Mouse (Mus musculus) embryonic facial prominence, embryonic 11.5 days (tissue): ENCODE data around the gene Dapp1. TPM values are rescaled to one million over a fixed set of nuclear protein-coding genes. Genes with fewer than 3 reads are reported as not detected.
A peak's percentile ranks its signal among the peaks of the same experiment; 100 is the strongest.
"Not testable (repeated sequence)": the region's sequence is repeated elsewhere in the genome, so short reads cannot be mapped to it uniquely, and the experiment has no call there.

Source experiments
- ATAC-seq: fragments of 200-750 bp; cut with Nextera tagmentation; replicated peaks from 2 replicates; pipeline ENCODE4 v1.8.0; 2017; ENCODE audit warnings: low read depth; ENCODE audit not compliant: insufficient number of reproducible peaks, low FRiP score, low TSS enrichment
- DNase-seq: peaks from one replicate; pipeline ENCODE4 v3.0.0-alpha.2; 2015; ENCODE audit warnings: low spot score
- H3K27ac ChIP-seq: fragments of 300-500 bp; sonication (generic); replicated peaks from 2 replicates; pipeline ENCODE4 v1.5.1; 2014; ENCODE audit warnings: mild to moderate bottlenecking, low read depth, low read length, control low read depth
- H3K27me3 ChIP-seq: fragments of 300-500 bp; sonication (generic); 2 replicates; pipeline ENCODE4 v1.6.1; 2014; ENCODE audit warnings: mild to moderate bottlenecking, low read length, moderate library complexity, mixed read lengths; ENCODE audit not compliant: control insufficient read depth, insufficient read depth
- H3K36me3 ChIP-seq: fragments of 300-500 bp; sonication (generic); replicated peaks from 2 replicates; pipeline ENCODE4 v1.6.1; 2014; ENCODE audit warnings: low read depth, mild to moderate bottlenecking, low read length, moderate library complexity, mixed read lengths; ENCODE audit not compliant: control insufficient read depth, insufficient read depth
- H3K4me1 ChIP-seq: fragments of 300-500 bp; sonication (generic); 2 replicates; pipeline ENCODE4 v1.6.1; 2014; ENCODE audit warnings: low read length, mixed read lengths; ENCODE audit not compliant: control insufficient read depth, insufficient read depth
- H3K4me2 ChIP-seq: fragments of 300-500 bp; sonication (generic); 2 replicates; pipeline ENCODE4 v1.6.1; 2014; ENCODE audit warnings: low read depth, mild to moderate bottlenecking, control low read depth, low read length, moderate library complexity
- H3K4me3 ChIP-seq: fragments of 300-500 bp; sonication (generic); 2 replicates; pipeline ENCODE4 v1.5.1; 2014; ENCODE audit warnings: low read depth, low read length, control low read depth
- H3K9ac ChIP-seq: fragments of 300-500 bp; sonication (generic); replicated peaks from 2 replicates; pipeline ENCODE4 v1.6.1; 2014; ENCODE audit warnings: mild to moderate bottlenecking, control low read depth, low read length
- H3K9me3 ChIP-seq: fragments of 300-500 bp; sonication (generic); replicated peaks from 2 replicates; pipeline ENCODE4 v1.6.1; 2016; ENCODE audit warnings: mild to moderate bottlenecking, low read length, inconsistent platforms, mixed read lengths; ENCODE audit not compliant: control insufficient read depth
- WGBS: fragments of 180-500 bp; shearing (Covaris S2); extraction: QIAGEN DNeasy Blood & Tissue Kit; methylation state at CpG from one replicate; pipeline ENCODE4 v1.1.7; 2014; 5-methylcytosine and 5-hydroxymethylcytosine counted together
- polyA plus RNA-seq: library from polyadenylated mRNA; unstranded; fragments of >200 nt; fragmentation: Nextera tagmentation; extraction: Ambion mirVana; gene quantifications from 2 replicates; pipeline ENCODE4 v1.2.1, GENCODE M21; 2014

Gene Dapp1
- polyA plus RNA-seq, 1 experiment from 2014 or later, result 4.6 TPM

DNA sequence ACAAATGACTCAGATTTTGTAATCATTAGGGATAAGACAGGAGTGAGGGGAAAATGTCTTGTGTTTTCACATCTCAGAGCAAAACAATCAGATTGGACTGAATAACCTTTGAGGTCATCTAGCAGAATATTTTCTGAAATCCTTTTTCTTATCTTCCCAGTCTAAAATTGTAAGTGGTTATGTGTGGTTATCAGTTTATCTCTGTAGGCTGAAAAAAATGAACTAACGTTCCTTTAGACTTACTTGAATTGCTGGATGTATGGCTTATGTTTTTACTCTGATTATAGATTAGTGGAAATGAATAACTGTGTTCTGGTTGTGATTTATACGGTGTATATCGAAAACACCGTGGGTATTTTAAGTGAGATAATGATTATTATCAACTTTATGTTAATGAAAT lies 60.8 kb downstream of the Dapp1 start:
- H3K4me2 ChIP-seq, result no peak overlapping the region
- WGBS, result 92% methylated on average over 4 of the region's 4 CpGs
- H3K9ac ChIP-seq, result no peak overlapping the region
- no peaks in the 10 kb centered on the region for H3K36me3 ChIP-seq
- no peak overlapping the region for H3K4me3 ChIP-seq
- no peaks in the 10 kb centered on the region for H3K27me3 ChIP-seq
- H3K9me3 ChIP-seq, result no peaks in the 10 kb centered on the region
- DNase-seq (no peak), ATAC-seq (no peak)
- no peaks in the 10 kb centered on the region for H3K4me1 ChIP-seq
- H3K27ac ChIP-seq, result no peak overlapping the region

DNA sequence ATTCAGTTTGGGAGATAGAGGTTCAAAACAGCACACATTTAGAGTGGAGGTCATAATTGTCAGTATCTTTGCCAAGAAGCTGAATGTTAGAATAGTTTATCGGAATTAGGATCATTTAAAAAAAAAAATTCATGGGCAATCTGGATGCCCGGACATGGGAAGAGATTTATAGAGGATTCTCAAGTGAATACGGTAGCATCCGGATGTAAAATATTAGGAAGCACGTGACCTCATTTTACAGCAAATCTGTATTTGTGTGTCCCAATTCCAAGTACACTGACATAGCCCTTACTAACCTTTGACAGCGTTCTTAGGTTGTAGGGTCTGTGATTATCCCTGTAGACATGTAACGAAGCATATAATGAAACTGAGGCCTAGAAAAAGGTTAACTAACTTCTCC lies 61.9 kb downstream of the Dapp1 start:
- H3K36me3 ChIP-seq, result no peaks in the 10 kb centered on the region
- H3K9ac ChIP-seq, result no peak overlapping the region; the same call in 1 of the 2 replicates
- no peaks in the 10 kb centered on the region for H3K27me3 ChIP-seq
- H3K27ac ChIP-seq, result no peak overlapping the region
- WGBS, result 89% methylated on average over 7 of the region's 7 CpGs
- DNase-seq, result no peak
- no peaks in the 10 kb centered on the region for H3K9me3 ChIP-seq
- peak overlapping the region; percentile 84 for H3K4me3 ChIP-seq
- H3K4me1 ChIP-seq, result no peaks in the 10 kb centered on the region
- no peak for ATAC-seq
- peak overlapping the region; percentile 57 for H3K4me2 ChIP-seq

DNA sequence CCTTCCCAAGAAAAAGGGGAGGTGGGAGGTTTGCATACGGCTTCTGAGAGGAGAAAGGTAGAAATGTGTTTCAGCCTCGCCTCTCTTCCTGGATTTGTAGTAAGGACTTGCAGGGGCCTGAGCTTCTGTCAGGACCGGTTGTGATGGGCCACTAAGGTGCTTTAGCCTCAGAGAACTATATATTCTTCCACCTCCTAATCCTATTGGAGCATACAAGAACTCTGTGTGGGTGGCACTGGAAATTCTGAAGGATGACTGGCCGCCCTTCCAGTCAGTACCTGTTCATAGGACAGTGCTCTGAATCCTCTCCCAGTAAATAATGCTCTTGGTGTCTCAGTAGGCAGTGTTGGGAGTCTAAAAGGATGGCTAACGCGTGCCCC lies 62.4 kb downstream of the Dapp1 start:
- Histone ChIP-seq H3K4me1 (no peaks in the 10 kb centered on the region), H3K27ac (peak overlapping the region; percentile 38; the same call in 1 of the 2 replicates), H3K27me3 (no peaks in the 10 kb centered on the region), H3K9me3 (no peaks in the 10 kb centered on the region), H3K4me2 (peak overlapping the region; percentile 57), H3K9ac (peak overlapping the region; percentile 73), H3K4me3 (peak overlapping the region; percentile 84), H3K36me3 (no peaks in the 10 kb centered on the region)
- peak; percentile 40 for DNase-seq
- peak; percentile 42; the same call in 1 of the 2 replicates for ATAC-seq
- WGBS, result 11% methylated on average over 6 of the region's 6 CpGs

DNA sequence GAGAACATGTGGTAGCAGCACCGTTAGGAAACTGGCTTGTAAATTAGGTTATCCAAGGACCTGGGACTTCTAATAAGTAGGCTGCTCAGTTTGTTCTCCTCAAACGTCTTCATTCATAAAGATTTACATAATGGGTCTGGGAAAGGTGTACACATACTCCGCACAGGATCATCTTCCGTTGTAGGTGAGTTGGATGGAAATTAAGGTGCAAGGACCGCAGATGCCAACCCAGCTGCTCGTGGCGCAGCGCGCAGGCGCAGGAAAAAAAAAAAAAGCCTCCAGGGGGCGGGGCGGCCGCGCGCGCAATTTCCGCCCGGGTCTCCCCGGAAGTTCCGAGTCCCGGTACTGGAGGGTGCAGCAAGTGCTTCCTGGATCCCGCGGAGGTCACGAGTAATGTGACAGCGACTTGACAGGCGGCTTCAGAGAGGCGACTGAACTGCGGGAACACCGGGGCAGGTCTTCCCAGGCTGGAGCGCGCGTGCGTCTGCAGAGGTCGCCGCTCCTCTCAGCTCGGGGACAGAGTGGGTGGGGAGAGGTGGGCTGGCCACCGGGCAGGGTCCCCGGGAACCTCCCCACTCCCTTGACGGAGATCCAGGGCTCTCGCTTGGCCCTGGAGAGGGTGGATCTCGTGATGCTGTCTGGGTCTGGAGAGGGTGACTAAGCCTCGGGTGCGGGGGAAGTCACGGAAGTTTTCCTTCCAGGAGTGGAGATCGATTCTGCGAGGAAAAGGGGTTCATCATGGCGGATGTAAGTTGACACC lies 63.0 kb downstream of the Dapp1 start, which contains the start of gene Lamtor3:
Lamtor3 (plus strand) TSS at position 335 of the 760 bp plus-strand sequence.
- under 1% methylated on average over 47 of the region's 47 CpGs for WGBS
- no peaks in the 10 kb centered on the region for H3K4me1 ChIP-seq
- H3K27ac ChIP-seq, result peak within 1 kb of the TSS; percentile 60
- ATAC-seq, result peak; percentile 88
- H3K36me3 ChIP-seq, result no peaks in the 10 kb centered on the region
- no peaks in the 10 kb centered on the region for H3K9me3 ChIP-seq
- peak; percentile 81 for DNase-seq
- H3K9ac ChIP-seq, result peak within 1 kb of the TSS; percentile 73
- H3K27me3 ChIP-seq, result no peaks in the 10 kb centered on the region
- H3K4me3 ChIP-seq, result peak within 1 kb of the TSS; percentile 84
- H3K4me2 ChIP-seq, result peak within 1 kb of the TSS; percentile 57

DNA sequence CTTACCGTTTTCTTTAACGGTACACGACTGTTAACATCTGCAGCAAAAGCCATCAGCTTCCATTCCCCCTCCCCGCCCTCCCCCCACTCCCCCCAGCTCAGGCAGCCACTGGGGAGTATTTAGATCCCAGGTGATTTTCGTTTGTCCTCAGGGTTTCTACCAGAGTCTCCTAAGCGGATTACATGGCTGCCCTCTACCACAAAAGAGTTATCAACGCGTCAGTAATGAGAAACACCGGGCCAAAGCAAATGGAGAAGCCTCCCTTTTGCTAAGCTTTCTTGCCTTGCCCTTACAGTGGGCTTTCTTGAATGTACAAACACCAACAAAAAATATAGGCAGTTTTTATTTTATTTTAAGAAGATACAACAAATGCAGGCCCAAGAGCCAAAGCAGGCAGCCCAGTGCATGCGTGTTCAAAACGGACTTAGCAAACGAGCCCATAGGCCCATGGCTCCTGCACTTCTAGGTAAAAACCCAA lies 63.6 kb downstream of the Dapp1 start:
- H3K36me3 ChIP-seq, result no peaks in the 10 kb centered on the region
- peak overlapping the region; percentile 73 for H3K9ac ChIP-seq
- DNase-seq, result peak; percentile 53
- H3K9me3 ChIP-seq, result no peaks in the 10 kb centered on the region
- peak overlapping the region; percentile 84 for H3K4me3 ChIP-seq
- 10% methylated on average over 12 of the region's 12 CpGs for WGBS
- H3K27me3 ChIP-seq, result no peaks in the 10 kb centered on the region
- H3K27ac ChIP-seq, result peak overlapping the region; percentile 60; the same call in 1 of the 2 replicates
- H3K4me1 ChIP-seq, result no peaks in the 10 kb centered on the region
- H3K4me2 ChIP-seq, result peak overlapping the region; percentile 52
- peak; percentile 64 for ATAC-seq

DNA sequence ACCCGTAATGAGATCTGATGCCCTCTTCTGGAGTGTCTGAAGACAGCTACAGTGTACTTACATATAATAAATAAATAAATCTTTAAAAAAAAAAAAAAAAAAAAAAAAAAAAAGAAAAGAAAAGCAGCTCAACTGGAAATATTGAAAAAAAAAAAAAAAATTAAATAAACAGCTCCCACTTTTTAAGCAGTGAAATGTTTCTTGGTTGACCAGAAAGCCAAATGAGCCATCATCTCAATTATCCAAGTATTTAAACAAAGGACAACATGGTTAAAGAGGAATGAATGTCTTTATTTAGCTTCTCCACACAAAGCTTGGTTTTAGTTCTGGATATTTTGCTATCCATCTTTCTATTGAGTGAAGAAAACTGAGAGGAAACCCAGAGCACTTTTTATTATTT lies 66.8 kb downstream of the Dapp1 start:
- H3K36me3 ChIP-seq, H3K4me2 ChIP-seq, ATAC-seq, H3K27ac ChIP-seq, H3K4me3 ChIP-seq, H3K4me1 ChIP-seq, H3K9me3 ChIP-seq, DNase-seq, H3K9ac ChIP-seq, H3K27me3 ChIP-seq: not testable (repeated sequence)
- no CpG with 5 or more reads among the region's 1 CpGs for WGBS

DNA sequence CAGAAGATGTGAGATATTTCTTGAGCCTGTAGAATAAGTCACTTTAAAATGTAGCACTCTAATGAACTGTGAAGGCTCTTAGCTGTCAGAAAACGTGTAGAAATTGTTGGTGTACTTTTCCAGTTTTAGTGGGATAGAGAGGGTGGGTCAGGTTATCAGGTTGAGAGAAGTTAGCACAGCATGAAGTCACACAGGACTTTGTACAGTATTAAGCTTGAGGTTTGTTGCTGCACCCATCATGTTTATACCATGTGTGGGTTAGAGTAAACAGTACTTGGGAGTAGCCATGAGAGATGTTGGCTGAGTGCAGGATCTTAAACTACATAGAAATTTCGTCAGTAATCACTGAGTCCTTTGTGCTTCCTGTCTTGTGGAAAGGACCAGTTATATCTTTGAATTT lies 68.3 kb downstream of the Dapp1 start:
- Histone ChIP-seq H3K4me1 (no peaks in the 10 kb centered on the region), H3K9me3 (no peaks in the 10 kb centered on the region), H3K4me2 (no peak overlapping the region), H3K4me3 (no peak overlapping the region), H3K9ac (no peak overlapping the region), H3K27me3 (no peaks in the 10 kb centered on the region), H3K27ac (no peak overlapping the region), H3K36me3 (no peaks in the 10 kb centered on the region; the same call in 1 of the 2 replicates)
- DNase-seq (no peak), ATAC-seq (no peak)
- WGBS, result 74% methylated on average over 2 of the region's 2 CpGs

DNA sequence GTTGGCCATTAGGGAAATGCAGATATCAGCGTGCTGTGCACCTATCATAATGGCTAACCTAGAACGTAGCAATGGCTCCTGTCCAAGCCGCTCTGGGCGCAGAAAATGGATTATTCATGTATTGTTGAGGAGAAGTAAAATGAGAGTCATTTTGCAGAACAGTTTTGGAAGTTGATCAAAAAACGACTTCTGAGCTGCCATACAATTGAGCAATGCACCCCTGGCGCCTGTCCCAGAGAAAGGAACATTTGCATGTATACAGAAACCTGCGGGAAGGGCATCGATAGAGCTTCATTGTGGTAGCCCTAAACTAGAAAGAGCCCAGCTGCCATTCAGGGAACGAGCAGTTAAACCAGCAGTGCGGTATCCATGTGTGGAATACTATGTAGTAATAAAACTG lies 81.2 kb downstream of the Dapp1 start:
- Histone ChIP-seq H3K36me3 (no peaks in the 10 kb centered on the region), H3K27ac (no peak overlapping the region), H3K4me2 (no peak overlapping the region), H3K27me3 (no peaks in the 10 kb centered on the region), H3K9me3 (no peaks in the 10 kb centered on the region), H3K4me3 (no peak overlapping the region), H3K9ac (no peak overlapping the region), H3K4me1 (no peaks in the 10 kb centered on the region)
- 91% methylated on average over 10 of the region's 10 CpGs for WGBS
- ATAC-seq (no peak), DNase-seq (no peak)
